Comparison of ENCODE assay signal across 9 mouse cellular contexts in genomic region chr6:119418392-119419251, GRCm38 (mm10). TPM values are rescaled to one million over a fixed set of nuclear protein-coding genes. Genes with fewer than 3 reads are reported as not detected.
DNase-seq lines count a peak whose midpoint lies in the region; ATAC-seq lines count a peak whose summit lies in the region.
"Had no signal": no experiment of that assay in that cellular context is flagged by ENCODE, and none has a peak within 500 bp of the region (broad histone marks: within the 10 kb centered on the region; RNA-seq: fewer than 3 reads in every experiment).

No protein-coding gene starts in this region.

- peak; percentile 12 for DNase-seq in right cerebral cortex, postnatal 14 days
- no peak for DNase-seq in right cerebral cortex, postnatal 25 days
- DNase-seq in forebrain, embryonic 11.5 days (ENCODE audit: low spot score) = no peak
- DNase-seq in heart, postnatal 36 days = peak; percentile 50 to 59
- peak; percentile 17 to 28 for DNase-seq in left cerebral cortex, adult 18-20 months (ENCODE audit: low spot score in 2 of 2)
- peak; percentile 53 for DNase-seq in neural tube, embryonic 11.5 days (ENCODE audit: low spot score)
- DNase-seq in thymus, postnatal 25 days = no peak
- DNase-seq: liver, embryonic 13.5 days had no signal

- H3K27me3 ChIP-seq in forebrain, embryonic 11.5 days (ENCODE audit: control insufficient read depth, insufficient read depth, low read length) = no peaks in the 10 kb centered on the region
- no peaks in the 10 kb centered on the region for H3K27me3 ChIP-seq in neural tube, embryonic 11.5 days (ENCODE audit: control insufficient read depth, insufficient read depth, low read length)
- H3K27me3 ChIP-seq: liver, embryonic 13.5 days had no signal

- peaks cover 4% of the 10 kb centered on the region; the same call in 1 of the 2 replicates for H3K4me1 ChIP-seq in forebrain, embryonic 11.5 days (replicated peaks; ENCODE audit: control insufficient read depth, insufficient read depth, low read length)
- no peaks in the 10 kb centered on the region; the same call in 1 of the 2 replicates for H3K4me1 ChIP-seq in neural tube, embryonic 11.5 days (ENCODE audit: control insufficient read depth, insufficient read depth, low read length)

- no peak overlapping the region for H3K4me2 ChIP-seq in forebrain, embryonic 11.5 days (ENCODE audit: low read depth, low read length, severe bottlenecking)
- no peak overlapping the region for H3K4me2 ChIP-seq in neural tube, embryonic 11.5 days (ENCODE audit: low read depth)
- H3K4me2 ChIP-seq: liver, embryonic 13.5 days had no signal

- H3K36me3 ChIP-seq in forebrain, embryonic 11.5 days (ENCODE audit: control insufficient read depth, insufficient read depth, low read length) = no peaks in the 10 kb centered on the region
- no peaks in the 10 kb centered on the region for H3K36me3 ChIP-seq in neural tube, embryonic 11.5 days (ENCODE audit: control insufficient read depth, insufficient read depth, low read length)
- H3K36me3 ChIP-seq: liver, embryonic 13.5 days had no signal

- peak; percentile 61 for ATAC-seq in forebrain, embryonic 11.5 days (replicated peaks; ENCODE audit: low FRiP score)
- ATAC-seq in neural tube, embryonic 11.5 days (ENCODE audit: insufficient read depth, low FRiP score, low TSS enrichment) = peak; percentile 63
- no peak for ATAC-seq in activated CD4-positive, CD25-positive, alpha-beta regulatory T cell, adult 4 months

- intact Hi-C loops in heart, postnatal 36 days (cut with DNase I) = no loop called here

- H3K9ac ChIP-seq in forebrain, embryonic 11.5 days (ENCODE audit: low read length) = no peak overlapping the region
- no peak overlapping the region for H3K9ac ChIP-seq in neural tube, embryonic 11.5 days (ENCODE audit: low read length)
- H3K9ac ChIP-seq: liver, embryonic 13.5 days had no signal

- H3K27ac ChIP-seq in forebrain, embryonic 11.5 days (ENCODE audit: low read depth, low read length) = peak overlapping the region; percentile 63; the same call in 1 of the 2 replicates
- peak overlapping the region; percentile 67 for H3K27ac ChIP-seq in neural tube, embryonic 11.5 days (ENCODE audit: low read depth, low read length)
- H3K27ac ChIP-seq: liver, embryonic 13.5 days had no signal

- no peak overlapping the region for H3K4me3 ChIP-seq in forebrain, embryonic 11.5 days (ENCODE audit: low read depth, low read length)
- no peak overlapping the region for H3K4me3 ChIP-seq in neural tube, embryonic 11.5 days (ENCODE audit: low read depth, low read length)
- H3K4me3 ChIP-seq: liver, embryonic 13.5 days had no signal

- 16% methylated on average over 7 of the region's 7 CpGs for WGBS in forebrain, embryonic 11.5 days
- WGBS in neural tube, embryonic 11.5 days = 31% methylated on average over 7 of the region's 7 CpGs

- no peaks in the 10 kb centered on the region for H3K9me3 ChIP-seq in forebrain, embryonic 11.5 days (ENCODE audit: control insufficient read depth, low read length)
- no peaks in the 10 kb centered on the region for H3K9me3 ChIP-seq in neural tube, embryonic 11.5 days (ENCODE audit: control insufficient read depth, low read length)
- H3K9me3 ChIP-seq: liver, embryonic 13.5 days had no signal

RNA-seq across cellular contexts. Expression of gene Adipor2, which starts 1.1 kb away (rescaled TPM):
- 19.9 and 20.6 TPM in 2 replicates for polyA plus RNA-seq in forebrain, embryonic 11.5 days (2014; fragmentation: Nextera tagmentation; extraction: Ambion mirVana)
- total RNA-seq in heart, postnatal 36 days (2021) = 10 to 100 TPM; 61.9 to 65.0 TPM
- total RNA-seq in left cerebral cortex, adult 18-20 months (2021) = 10 to 100 TPM; 39.3 to 40.0 TPM
- polyA plus RNA-seq in neural tube, embryonic 11.5 days (2014; fragmentation: Nextera tagmentation; extraction: Ambion mirVana) = 20.6 and 21.7 TPM in 2 replicates
- polyA plus RNA-seq in activated CD4-positive, CD25-positive, alpha-beta regulatory T cell, adult 4 months (2017; shearing (Covaris generic)) = 10 to 100 TPM; 10.1 to 11.5 TPM

Comparison
In these comparisons a context has a peak if more than half of its experiments do, and no peak if none do; other contexts are left out.
1. DNase-seq: peak in right cerebral cortex, postnatal 14 days (single experiment), heart, postnatal 36 days (2 of 2), left cerebral cortex, adult 18-20 months (2 of 2) and neural tube, embryonic 11.5 days (single experiment); none in right cerebral cortex, postnatal 25 days (single experiment), forebrain, embryonic 11.5 days (single experiment) and thymus, postnatal 25 days (single experiment).